Mouse (Mus musculus) ZHBTc4 (cell line): Measurements from ENCODE around the gene Pax7.

Source experiments
- DNase-seq: peaks from one replicate; pipeline ENCODE4 v3.0.0-alpha.2; 2011; ENCODE audit warnings: low read depth, low spot score

Pax7 gene

DNA sequence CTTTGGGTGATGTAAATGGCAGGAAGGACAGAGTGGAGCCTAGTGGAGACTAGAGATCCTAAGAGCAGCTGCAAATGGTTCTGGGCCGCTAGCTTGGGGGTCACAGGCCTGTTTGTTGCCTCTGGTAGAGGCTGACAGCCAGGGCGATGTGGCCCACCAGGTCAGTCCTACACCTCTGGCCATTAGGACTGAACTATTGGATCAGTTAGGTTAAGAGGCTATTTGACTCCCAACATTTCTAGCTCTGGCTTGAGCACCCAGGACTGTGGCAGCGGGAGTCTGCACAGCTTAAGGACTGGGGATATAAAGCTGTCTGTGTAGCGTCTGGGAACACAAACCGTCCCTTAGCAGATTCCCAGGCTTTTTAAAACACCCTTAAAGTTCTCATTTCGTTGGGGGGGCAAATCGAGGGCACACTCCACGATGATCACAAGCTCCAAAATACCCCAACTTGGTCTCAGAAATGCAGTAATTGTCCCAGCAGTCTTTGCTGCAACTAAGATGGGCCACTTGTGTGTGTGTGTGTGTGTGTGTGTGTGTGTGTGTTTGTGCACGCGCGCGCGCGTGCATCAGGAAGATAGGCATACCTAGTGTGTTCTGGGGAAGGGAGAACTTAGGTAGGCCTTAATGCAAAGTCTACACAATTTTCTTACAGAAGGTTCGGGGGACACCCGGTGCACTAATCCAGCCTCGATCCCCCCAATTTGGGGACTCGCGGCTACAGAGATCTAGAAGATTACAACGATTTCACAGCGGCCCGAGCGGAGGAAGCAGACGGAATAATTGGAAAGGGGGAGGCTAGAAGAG, 2.5 kb downstream of the Pax7 start:
- peak; percentile 44 for DNase-seq

DNA sequence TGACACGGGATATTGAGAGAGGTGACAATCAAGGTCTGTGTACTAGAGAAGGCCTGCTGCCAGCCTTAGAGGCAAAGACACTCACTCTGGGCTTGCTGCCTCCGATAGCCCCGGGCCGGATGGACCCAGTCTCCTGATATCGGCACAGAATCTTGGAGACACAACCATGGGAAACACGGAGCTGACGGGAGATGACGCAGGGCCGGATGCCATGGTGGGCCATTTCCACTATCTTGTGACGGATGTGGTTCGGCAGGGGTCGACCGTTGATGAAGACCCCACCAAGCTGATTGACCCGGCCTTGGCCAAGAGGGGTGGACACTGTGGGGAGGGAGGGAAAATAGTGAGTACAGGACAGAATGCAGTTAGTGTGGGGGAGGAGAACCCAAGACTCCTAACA, 3.3 kb downstream of the Pax7 start:
- no peak for DNase-seq

DNA sequence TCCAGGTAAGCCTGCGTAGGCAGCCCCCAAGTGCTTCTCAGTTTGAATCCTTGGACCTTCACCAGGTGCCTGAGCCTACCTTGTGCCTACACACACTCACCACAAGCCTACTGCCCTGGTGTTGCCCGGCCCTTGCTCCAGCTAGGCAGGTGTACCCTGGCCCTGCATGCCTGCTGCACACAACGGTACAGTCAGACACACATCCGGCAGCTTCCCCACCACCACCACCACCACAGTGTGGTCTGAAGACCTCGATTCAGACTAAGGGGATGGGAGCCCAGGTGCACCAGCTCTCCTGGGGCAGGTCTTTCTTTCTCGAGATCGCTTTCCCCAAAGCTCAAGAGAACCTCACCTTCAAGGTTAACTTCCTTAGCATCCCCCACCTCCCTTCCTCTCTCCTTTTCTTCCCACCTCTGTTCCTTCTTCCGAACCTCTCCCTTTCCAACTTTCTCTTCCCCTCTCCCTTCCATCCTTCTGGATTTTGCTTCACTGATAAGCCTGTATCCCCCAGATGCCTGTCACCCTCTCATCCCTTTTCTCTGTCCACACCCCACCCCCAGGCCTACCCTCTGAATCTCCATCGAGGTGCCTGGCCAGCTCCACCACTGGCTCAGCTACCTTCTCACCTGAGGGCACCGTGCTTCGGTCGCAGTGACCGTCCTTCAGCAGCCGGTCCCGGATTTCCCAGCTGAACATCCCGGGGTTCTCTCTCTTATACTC, 4.3 kb downstream of the Pax7 start:
- DNase-seq, result no peak

DNA sequence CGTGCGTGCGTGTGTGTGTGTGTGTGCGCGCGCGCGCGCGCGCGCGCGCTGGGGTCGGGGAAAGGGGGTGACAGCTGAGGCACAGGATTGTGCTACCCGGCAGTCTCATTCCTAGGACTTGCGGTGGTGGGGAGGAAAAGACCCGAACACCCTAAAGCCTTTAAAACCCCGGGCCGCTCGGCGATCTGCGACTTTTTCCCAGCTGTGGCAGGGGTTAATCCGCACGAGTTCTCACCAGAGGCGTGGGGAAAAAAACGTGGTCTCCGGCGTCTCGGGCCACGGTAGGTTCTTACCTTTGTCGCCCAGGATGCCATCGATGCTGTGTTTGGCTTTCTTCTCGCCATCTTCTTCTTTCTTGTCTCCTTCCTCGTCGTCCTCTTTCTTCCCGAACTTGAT, 5.0 kb downstream of the Pax7 start:
- DNase-seq, result no peak

DNA sequence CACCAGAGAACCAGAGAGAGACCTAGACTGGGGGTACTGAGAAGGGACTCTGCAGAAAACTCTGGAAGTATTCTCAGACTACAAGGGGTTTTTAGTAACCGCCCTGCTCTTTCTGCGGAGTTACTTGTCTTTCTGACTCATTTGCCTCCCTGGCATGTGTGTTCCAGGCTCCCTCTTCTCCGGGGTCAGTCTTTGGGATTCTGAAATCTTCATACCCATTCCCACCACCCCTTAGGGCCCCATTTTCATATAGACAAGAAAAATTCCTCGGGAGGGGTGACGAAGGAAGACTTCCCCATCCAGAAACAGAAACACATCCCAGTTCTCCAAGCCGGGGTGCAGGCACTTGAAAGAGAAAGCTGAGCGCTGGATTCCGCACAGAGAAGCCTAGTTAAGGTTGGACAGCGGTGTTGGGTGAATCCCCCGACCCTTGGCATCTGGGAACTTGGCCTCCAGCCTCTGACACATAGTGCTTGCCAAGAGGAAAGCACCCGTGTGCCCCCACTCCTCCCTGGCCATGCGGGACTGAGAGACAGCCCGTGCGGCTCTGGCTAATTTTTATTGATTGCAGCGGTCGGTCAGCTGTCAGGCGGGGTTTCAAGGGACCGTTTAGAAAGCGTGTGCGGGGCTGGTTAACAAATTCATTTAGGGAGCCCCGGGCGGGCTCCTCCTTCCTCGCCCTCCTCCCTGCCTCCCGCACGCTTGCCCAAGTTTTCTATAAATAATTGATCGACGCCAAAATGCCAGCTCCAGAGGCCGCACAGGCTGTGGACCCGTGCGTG, 5.6 kb downstream of the Pax7 start:
- no peak for DNase-seq

DNA sequence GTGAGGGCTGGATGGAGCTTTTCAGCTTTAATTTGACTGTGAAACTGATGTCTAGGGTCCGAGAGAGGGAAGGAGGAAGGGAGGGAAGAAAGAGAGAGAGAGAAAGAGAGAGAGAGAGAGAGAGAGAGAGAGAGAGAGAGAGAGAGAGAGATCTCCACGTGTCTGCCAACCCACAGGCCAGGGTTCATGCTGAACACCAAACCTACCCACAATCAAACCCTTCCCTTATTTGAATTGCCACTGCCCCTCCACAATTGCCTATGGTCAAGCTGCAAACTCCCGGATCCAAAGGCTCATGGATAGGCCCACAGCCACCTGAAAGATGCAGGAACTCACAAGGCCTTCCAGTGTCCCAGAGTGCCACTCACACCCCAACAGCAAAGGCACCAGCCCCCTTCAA, 7.1 kb downstream of the Pax7 start:
- DNase-seq, result no peak

DNA sequence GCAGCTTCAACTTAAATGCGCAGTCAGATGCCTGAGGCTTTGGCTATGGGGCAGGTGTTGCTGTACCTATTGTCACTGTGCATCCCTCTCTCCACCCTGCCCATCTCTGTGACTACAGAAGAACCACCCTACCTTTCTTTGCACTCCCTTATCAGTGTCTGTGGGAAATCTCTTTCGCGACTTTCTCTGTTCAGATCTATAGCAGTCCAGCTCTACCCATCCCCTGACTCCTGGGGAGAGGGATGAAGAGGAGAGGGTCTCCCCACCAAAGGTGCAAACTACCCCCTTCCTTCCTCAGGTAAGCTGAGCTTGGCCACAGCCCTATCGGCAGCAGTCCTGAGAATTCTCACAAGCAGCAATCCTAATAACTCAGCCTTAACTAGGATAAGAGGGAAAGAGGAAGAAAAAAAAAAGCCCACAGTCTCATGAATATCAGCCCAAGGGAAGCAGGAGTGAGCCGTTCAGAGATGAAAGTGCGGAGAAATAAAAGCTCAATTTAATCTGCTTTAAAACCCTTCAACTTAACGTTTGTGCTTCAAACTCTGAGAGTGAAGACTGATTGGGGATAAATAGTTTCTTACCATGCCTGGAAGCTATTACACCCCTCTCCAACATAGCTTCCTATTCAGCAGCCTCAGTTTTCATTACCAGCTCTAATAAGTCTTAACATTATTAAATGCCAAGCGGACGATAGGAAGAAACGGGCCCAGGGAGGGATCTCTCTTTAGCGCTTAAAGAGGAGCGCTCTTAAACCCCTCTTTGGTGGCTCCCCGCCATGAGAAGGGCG, 7.8 kb downstream of the Pax7 start:
- DNase-seq, result peak; percentile 13

DNA sequence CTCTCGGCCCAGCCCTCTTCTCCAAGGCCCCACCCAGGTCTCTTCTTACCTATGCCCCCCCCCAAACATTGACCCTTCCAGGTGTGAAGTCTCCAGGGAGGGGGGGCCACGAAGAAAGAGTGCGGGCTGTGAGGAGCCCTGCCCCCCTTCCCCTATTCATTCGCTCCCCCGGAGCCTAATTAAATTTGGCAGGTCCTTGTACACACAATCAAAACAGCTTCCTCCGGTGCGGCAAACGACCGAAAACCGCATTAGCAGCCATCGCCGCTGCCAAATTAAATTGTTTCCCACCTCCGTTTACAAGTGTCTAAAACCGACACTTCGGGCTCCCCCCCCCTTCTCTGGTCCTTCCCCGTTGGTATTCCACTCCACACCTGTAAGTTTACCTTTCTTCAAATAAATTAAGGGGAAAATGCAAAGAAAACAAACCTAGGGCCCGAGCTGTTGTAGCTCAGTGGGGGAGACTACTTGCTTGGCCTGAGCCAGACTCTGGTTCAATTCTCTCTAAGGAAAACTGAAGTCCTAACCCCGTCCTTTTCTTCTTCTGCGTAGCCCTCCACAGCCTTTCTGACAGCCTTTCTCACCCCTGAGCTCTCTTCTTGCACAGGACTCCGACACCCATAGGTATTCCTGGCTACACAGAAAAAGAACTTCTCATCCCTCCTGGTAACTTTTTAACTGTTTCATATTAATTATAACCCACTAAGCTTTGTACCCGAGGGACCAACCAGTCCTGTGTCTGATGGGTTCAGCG, 8.6 kb downstream of the Pax7 start:
- peak; percentile 26 for DNase-seq

DNA sequence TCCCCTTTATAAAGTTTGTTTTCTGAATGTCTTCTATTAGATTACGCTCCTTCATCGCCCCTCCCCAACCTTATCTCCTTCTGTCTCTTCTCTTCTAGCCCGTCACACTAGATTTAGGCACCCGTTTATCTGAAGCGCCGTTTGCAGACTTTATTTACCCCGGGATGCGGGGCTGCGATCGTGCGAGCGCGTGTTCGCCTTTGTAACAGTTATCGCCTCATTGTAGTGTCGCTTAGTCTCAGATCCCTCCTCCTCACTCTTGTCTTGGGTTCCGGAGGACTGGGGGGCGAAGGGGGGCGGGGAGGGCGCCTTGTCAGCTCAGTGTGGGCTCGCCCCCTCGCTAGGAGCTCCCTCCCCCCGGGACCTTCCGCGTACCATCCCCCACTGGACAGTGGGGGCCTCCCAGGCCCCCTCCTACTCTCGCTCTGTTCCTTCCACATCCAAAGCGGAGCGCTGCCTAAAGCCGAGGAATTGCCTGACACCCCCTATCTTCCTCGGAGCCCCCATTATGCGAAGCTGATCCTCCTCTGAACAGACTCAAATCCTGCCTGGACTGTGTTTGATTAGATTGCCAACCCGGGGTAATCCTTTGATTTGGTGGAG, 9.4 kb downstream of the Pax7 start:
- DNase-seq, result peak; percentile 47

DNA sequence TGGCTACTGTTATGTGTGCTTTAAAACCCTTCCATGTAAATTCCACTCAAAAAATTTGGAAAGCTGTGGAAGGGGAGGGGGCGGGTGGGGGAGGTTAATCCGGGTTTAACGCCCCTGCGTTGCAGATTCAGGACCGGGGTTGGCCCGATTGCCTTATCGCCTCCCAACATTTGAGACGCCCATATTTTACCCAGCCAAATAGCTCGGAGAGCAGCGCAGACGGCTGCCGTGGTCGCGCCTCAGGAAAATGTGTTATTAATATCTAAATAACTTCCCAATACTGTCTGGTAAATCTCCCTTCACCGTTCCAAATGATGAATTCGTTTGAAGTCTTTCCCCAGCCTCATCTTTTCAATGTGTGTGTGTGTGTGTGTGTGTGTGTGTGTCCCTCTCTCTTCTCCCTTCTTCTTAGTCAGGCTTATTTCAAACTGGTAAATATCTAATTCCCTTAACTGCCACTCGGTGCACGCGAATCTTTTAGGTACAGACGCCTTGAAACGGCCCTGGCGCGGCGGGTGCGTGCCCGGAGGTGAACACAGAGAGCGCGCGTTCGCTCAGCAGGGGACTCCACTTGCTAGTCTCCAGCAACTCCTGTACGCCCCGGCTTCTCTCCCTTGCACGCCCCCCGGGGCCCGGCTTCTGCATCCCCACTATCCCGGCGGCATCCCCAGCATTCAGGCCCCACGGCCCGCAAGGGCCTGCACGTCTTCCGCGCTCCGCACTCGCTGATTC, 10.0 kb downstream of the Pax7 start:
- DNase-seq, result peak; percentile 66

DNA sequence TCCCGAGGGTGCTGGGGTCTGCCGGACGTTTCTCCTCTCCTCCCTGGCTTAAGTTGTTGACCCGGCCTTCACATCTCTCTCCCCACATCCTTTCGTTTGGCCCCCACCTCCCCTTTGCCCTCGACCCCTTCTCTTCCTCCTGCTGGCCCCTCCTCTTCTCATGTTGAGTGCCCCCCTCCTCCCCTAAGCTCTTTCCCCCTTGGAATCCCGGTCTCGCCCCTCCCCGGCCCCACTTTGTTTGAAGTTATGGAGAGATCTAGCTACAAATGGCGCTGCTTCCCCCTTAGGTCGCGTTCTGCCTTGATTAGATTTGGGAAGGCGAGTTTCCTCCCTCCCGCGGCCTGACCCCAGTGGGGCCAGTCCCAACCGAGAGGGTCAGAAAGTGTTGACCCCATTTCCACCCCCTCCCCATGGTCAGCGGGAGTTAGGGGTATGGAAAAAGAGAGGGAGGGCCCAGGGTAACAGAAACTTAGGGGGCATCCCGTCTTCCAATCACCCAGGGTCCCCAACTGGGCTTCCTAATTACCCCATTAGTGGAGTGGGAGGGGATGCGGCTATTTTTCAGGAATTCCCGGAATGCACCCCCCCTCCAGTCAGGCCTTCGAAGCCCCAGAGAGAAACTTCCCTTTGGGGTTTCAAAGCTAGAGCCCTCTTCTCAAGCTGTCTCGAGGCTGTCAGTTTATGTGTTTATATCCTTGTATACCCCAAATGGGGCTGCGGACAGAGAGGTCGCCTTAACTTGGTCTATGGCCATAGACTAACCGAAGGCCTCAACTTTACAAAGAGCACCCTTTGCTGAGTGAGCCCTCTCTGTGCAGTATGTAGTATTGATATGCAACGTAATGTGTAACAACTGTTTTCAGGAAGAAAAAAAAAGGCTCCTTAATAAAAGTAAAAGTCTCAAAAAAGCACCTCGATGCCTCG, 10.9 kb downstream of the Pax7 start:
- DNase-seq, result peak; percentile 30

DNA sequence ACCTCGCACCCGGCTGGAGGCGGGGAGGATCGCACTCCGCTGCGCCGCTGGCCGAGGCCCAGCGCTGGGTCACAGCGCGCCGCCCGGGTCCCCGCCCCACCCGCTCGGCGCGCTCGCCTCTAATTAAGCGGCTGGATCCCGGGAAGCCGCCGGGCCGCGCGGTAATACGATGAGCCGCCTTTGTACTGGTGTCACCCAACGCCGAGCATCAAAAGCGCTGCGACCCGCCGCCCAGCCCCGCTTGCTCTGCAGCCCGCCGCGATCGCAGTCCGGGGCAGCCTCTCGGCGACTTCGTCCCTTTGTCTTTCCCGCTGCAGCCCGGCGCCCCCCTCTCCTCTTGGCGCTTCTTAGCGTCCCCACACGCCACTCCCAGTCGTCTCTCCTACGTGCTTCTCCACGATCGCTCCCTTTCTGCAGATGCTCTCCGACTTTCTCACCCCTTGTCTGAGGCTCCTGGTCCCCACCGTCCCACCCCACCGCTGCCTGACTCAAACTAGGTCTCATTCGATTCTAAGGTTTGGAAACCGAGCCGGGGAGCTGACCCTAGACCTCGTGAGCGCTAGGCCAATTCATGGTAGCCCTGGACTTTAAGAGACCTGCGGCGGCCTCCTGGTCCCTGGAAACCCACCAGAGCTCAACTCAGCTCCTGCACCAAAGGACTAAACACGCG, 11.7 kb downstream of the Pax7 start:
- peak; percentile 80 for DNase-seq

DNA sequence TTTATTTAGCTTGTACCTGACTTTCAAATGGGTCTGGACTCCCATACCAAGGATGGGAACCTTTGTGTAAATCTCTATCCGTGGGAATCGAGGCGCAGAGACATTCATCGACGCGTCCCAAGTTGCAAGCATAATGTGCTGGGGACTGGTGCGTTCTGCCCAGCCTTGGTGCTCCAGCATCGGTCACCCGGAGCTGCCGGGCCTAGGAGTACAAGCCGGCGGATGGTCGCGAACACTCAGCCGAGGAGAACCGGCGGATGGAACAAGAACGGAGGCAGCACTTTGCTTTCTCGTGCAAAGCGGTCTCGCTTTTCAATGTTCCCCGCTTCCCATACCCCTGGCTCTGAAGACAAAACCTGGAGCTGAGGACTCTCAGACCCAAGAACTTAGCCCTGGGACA, 12.3 kb downstream of the Pax7 start:
- DNase-seq, result no peak

DNA sequence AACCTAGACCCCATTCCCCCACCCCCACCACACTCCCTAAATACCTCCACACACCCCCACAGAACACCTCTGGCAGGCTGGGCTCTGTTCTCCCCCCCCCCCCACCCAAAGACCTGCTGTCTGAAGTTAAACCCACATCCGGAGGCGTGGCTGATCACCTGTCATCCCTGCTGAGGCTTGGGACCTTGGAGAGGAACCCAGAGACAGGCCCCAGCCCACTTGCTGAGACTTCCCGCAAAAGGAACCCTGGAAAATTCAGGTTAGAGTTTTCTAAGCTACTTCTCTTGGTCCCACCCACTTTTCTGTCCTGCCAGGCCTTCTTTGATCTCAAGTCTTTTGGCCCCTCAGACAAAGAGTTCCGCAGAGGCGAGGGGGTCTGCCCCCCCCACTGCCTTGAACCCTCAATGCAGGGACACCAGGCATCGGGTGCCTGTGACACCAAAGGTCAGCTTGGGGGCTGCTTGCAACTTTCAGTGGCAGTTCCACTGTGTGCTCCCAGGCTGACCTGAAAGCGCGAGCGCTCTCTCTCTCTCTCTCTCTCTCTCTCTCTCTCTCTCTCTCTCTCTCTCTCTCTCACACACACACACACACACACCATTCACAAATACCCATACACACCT, 13.8 kb downstream of the Pax7 start:
- peak; percentile 20 for DNase-seq

DNA sequence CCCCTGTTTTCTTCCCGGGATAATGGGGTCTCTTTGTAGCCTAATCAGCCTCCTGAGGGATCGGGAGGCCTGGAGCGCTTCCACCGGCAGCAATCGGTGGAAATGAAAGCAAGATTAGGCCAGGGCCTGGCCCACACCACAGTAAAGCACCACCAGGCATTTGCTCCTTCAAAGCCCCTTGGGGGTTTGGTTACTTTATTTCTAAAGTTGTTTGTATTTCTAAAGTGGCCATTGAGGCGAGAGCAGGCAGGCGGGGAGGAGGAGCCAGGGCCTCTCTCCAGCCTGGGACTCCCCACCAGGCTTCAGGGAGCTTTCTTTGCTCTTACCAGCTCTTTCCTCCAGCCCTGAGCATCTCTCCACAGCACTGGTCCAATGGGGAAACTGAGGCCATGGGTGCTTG, 15.2 kb downstream of the Pax7 start:
- DNase-seq, result peak; percentile 16

DNA sequence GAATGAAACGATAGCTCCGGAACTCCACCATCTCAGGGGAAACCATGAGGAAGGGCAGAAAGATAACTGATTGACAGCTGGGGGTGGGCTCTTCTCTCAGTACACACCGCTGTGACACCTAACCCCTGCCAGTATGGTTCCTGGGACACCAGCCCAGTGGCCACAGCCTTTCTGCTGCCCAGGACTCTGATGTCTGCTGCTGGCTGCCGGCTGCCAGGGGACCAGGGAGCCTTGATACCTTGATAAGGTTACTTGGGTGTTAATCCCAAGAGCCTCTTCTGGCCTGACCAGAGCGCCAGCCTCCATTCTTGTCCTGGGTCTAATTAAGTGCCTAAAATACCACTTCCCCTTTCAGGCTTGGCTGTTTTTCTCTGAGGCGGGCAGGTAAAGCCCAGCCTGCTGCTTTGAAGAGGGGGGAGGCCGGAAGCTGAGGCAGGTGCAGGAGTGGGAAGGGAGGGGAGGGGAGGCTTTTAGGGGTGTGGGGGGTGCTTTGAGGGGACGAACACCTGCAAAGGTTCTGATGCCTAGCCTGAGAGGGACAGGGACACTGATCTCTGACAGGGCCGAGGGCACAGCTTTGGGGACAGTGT, 19.9 kb downstream of the Pax7 start:
- no peak for DNase-seq

DNA sequence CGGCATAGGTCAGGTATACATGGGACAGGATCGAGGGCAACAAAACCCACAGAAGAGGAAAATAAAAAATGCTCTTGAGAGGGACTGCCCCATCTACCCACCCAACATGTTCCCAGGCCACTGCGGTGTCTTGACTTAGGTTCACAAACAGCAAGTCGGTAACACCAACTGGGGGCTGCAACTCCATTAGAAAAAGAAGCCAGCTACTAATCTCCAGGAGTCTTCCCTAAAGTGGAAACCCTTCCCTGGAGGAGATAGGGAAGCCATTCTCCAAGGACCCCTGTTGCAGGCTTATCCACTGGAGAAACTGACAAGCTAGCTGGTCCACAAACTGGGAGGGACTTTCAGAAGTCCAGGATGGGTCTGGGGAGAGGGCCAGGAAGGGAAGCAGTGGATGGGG, 21.4 kb downstream of the Pax7 start:
- no peak for DNase-seq
